In genomic region chr4:130023511-130024231, GRCm38 (mm10) we compare ENCODE assay signal across 23 mouse cellular contexts. TPM values are rescaled to one million over a fixed set of nuclear protein-coding genes. Genes with fewer than 3 reads are reported as not detected.
DNase-seq lines count a peak whose midpoint lies in the region; ATAC-seq lines count a peak whose summit lies in the region.
"Had no signal": no experiment of that assay in that cellular context is flagged by ENCODE, and none has a peak within 500 bp of the region (broad histone marks: within the 10 kb centered on the region; RNA-seq: fewer than 3 reads in every experiment).

No protein-coding gene starts in this region.

- H3K9ac ChIP-seq in neural tube, embryonic 15.5 days (replicated peaks) = no peak overlapping the region
- H3K9ac ChIP-seq in intestine, embryonic 16.5 days (ENCODE audit: low read depth, low read length) = no peak overlapping the region
- H3K9ac ChIP-seq: forebrain, embryonic 15.5 days; heart, embryonic 15.5 days; hindbrain, embryonic 14.5 days; limb, embryonic 12.5 days; liver, postnatal 0 days had no signal

- 80% methylated on average over 10 of the region's 10 CpGs for WGBS in neural tube, embryonic 15.5 days
- 69% methylated on average over 10 of the region's 10 CpGs for WGBS in intestine, embryonic 16.5 days

- H3K4me1 ChIP-seq in neural tube, embryonic 15.5 days = peaks cover 9% of the 10 kb centered on the region; the same call in 1 of the 2 replicates
- no peaks in the 10 kb centered on the region for H3K4me1 ChIP-seq in intestine, embryonic 16.5 days (ENCODE audit: control insufficient read depth, insufficient read depth, low read length)

- H3K4me2 ChIP-seq in neural tube, embryonic 15.5 days = no peak overlapping the region
- no peak overlapping the region for H3K4me2 ChIP-seq in intestine, embryonic 16.5 days (ENCODE audit: low read depth, low read length)
- H3K4me2 ChIP-seq: forebrain, embryonic 15.5 days; heart, embryonic 15.5 days; hindbrain, embryonic 14.5 days; limb, embryonic 12.5 days; liver, embryonic 11.5 days had no signal

- no peak overlapping the region for H3K4me3 ChIP-seq in neural tube, embryonic 15.5 days (replicated peaks)
- H3K4me3 ChIP-seq in intestine, embryonic 16.5 days (ENCODE audit: low read length) = no peak overlapping the region
- H3K4me3 ChIP-seq: forebrain, embryonic 15.5 days; heart, embryonic 15.5 days; limb, embryonic 12.5 days; midbrain, embryonic 10.5 days had no signal

- no peaks in the 10 kb centered on the region for H3K9me3 ChIP-seq in neural tube, embryonic 15.5 days (replicated peaks)
- no peaks in the 10 kb centered on the region for H3K9me3 ChIP-seq in intestine, embryonic 16.5 days (ENCODE audit: control insufficient read depth, low read length)
- H3K9me3 ChIP-seq: forebrain, embryonic 15.5 days; heart, embryonic 15.5 days; limb, embryonic 12.5 days; midbrain, embryonic 10.5 days had no signal

- ATAC-seq in neural tube, embryonic 15.5 days (ENCODE audit: low FRiP score) = no peak
- no peak for ATAC-seq in intestine, embryonic 16.5 days
- ATAC-seq: activated CD4-positive, CD25-positive, alpha-beta regulatory T cell, adult 4 months; forebrain, embryonic 15.5 days; inflammation-experienced regulatory T-cells, adult 6 months; liver, postnatal 0 days; lung, postnatal 0 days had no signal

- DNase-seq in layer of hippocampus, adult 11-12 months (ENCODE audit: low spot score) = peak; percentile 55
- no peak for DNase-seq in layer of hippocampus, postnatal 14 days (ENCODE audit: low spot score in 2 of 2)
- DNase-seq in neural tube, embryonic 10.5 days (ENCODE audit: extremely low spot score, low spot score) = no peak
- DNase-seq in brain, adult 2 months (ENCODE audit: low read depth, low spot score) = peak; percentile 81
- DNase-seq in left cerebral cortex, postnatal 25 days (ENCODE audit: low spot score in 2 of 2) = peak; percentile 49 to 83
- no peak for DNase-seq in B cell, adult 2 months
- DNase-seq: cerebellum, adult 8-10 months; cerebellum, postnatal 36 days; heart, postnatal 36 days; kidney, adult 2 months; liver, postnatal 0 days had no signal

- intact Hi-C loops in left cerebral cortex, postnatal 25 days (cut with DNase I) = loop anchor here (2.0 kb wide), 1 partner anchor 29 kb away; no protein-coding TSS in a partner anchor

- peaks cover 13% of the 10 kb centered on the region for H3K36me3 ChIP-seq in neural tube, embryonic 15.5 days
- H3K36me3 ChIP-seq in intestine, embryonic 16.5 days (ENCODE audit: control insufficient read depth, insufficient read depth, low read length) = no peaks in the 10 kb centered on the region
- H3K36me3 ChIP-seq: heart, embryonic 15.5 days; limb, embryonic 12.5 days; midbrain, embryonic 10.5 days had no signal

- 0 out of 2 replicates have a peak overlapping the region, but pooled peaks have one; percentile 23 for H3K27ac ChIP-seq in neural tube, embryonic 15.5 days (replicated peaks)
- no peak overlapping the region for H3K27ac ChIP-seq in intestine, embryonic 16.5 days (ENCODE audit: low read length)
- H3K27ac ChIP-seq: forebrain, embryonic 15.5 days; heart, embryonic 15.5 days; hindbrain, embryonic 14.5 days; kidney, postnatal 0 days; limb, embryonic 12.5 days; midbrain, embryonic 10.5 days had no signal

- H3K27me3 ChIP-seq in neural tube, embryonic 15.5 days (replicated peaks) = no peaks in the 10 kb centered on the region
- 0 out of 2 replicates have a peak, but pooled peaks cover 2% of the 10 kb centered on the region for H3K27me3 ChIP-seq in intestine, embryonic 16.5 days (replicated peaks; ENCODE audit: control insufficient read depth, insufficient read depth, low read length)
- H3K27me3 ChIP-seq: forebrain, embryonic 15.5 days had no signal

RNA-seq across cellular contexts. Expression of gene Col16a1, which starts 24.0 kb away (rescaled TPM):
- total RNA-seq in layer of hippocampus, postnatal 14 days (2021) = 10 to 100 TPM; 11.4 to 16.2 TPM
- 24.5 and 25.8 TPM in 2 replicates for polyA plus RNA-seq in neural tube, embryonic 15.5 days (2015; fragmentation: Nextera tagmentation; extraction: Ambion mirVana)
- 10 to 100 TPM; 15.1 to 15.7 TPM for total RNA-seq in left cerebral cortex, postnatal 25 days (2021)
- 36.3 and 45.1 TPM in 2 replicates for polyA plus RNA-seq in intestine, embryonic 16.5 days (2015; fragmentation: Nextera tagmentation; extraction: Ambion mirVana)
- polyA plus RNA-seq: activated CD4-positive, CD25-positive, alpha-beta regulatory T cell, adult 4 months; inflammation-experienced regulatory T-cells, adult 6 months had no signal

RNA-seq across cellular contexts. Expression of gene Adgrb2, which starts 39.0 kb away (rescaled TPM):
- total RNA-seq in layer of hippocampus, postnatal 14 days (2021) = 100 to 1,000 TPM; 451 to 472 TPM
- polyA plus RNA-seq in neural tube, embryonic 15.5 days (2015; fragmentation: Nextera tagmentation; extraction: Ambion mirVana) = 11.9 and 15.5 TPM in 2 replicates
- total RNA-seq in left cerebral cortex, postnatal 25 days (2021) = 100 to 1,000 TPM; 377 to 394 TPM
- 0.99 and 1.0 TPM in 2 replicates for polyA plus RNA-seq in intestine, embryonic 16.5 days (2015; fragmentation: Nextera tagmentation; extraction: Ambion mirVana)
- polyA plus RNA-seq: liver, postnatal 0 days had no signal

Comparison
In these comparisons a context has a peak if more than half of its experiments do, and no peak if none do; other contexts are left out.
1. DNase-seq: peak in layer of hippocampus, adult 11-12 months (single experiment), brain, adult 2 months (single experiment) and left cerebral cortex, postnatal 25 days (2 of 2); none in layer of hippocampus, postnatal 14 days (0 of 2), neural tube, embryonic 10.5 days (single experiment) and B cell, adult 2 months (0 of 2).